Comparison of ENCODE assay signal across 14 mouse cellular contexts in the genomic region with DNA sequence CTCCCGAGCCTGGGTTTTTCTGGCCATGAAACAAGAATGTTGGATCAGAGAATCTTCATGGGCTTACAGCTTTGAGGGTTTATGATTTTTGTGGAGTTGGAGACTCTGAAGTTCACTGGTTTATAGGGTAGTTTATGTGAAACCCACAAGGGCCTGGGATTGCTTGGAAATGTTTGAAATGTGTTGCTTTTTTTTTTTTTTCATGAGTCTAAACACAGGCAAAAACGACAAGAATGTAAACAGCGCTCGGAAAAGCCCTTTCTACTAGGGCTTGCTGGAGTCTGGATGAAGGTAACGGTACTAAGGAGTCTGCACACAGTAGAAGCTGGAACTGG. TPM values are rescaled to one million over a fixed set of nuclear protein-coding genes. Genes with fewer than 3 reads are reported as not detected.
DNase-seq lines count a peak whose midpoint lies in the region; ATAC-seq and TF ChIP-seq lines count a peak whose summit lies in the region.
"Had no signal": no experiment of that assay in that cellular context is flagged by ENCODE, and none has a peak within 500 bp of the region (broad histone marks: within the 10 kb centered on the region; RNA-seq: fewer than 3 reads in every experiment).

No protein-coding gene starts in this region.

- 76% methylated on average over 5 of the region's 5 CpGs for WGBS in kidney, embryonic 15.5 days
- WGBS in small intestine, adult 2 months, result 60% methylated on average over 5 of the region's 5 CpGs

- no peaks in the 10 kb centered on the region for H3K27me3 ChIP-seq in kidney, embryonic 15.5 days
- H3K27me3 ChIP-seq in small intestine, adult 2 months (ENCODE audit: control insufficient read depth, insufficient read depth, low read length), result no peaks in the 10 kb centered on the region
- H3K27me3 ChIP-seq: neural tube, embryonic 15.5 days had no signal

- H3K27ac ChIP-seq in kidney, embryonic 15.5 days, result peak overlapping the region; percentile 1; the same call in 1 of the 2 replicates
- H3K27ac ChIP-seq in brown adipose tissue, adult 24 weeks (replicated peaks; ENCODE audit: low read depth, low read length), result peak overlapping the region; percentile 96
- H3K27ac ChIP-seq in embryonic fibroblast, embryonic 13.5 days (ENCODE audit: insufficient read depth, low read length), result 0 out of 2 replicates have a peak overlapping the region, but pooled peaks have one; percentile 1
- peak overlapping the region; percentile 61 for H3K27ac ChIP-seq in small intestine, adult 2 months (ENCODE audit: insufficient read depth, low read depth, low read length)
- H3K27ac ChIP-seq: heart, adult 2 months; neural tube, embryonic 15.5 days had no signal

- H3K4me3 ChIP-seq in kidney, embryonic 15.5 days (replicated peaks), result no peak overlapping the region
- H3K4me3 ChIP-seq in brown adipose tissue, adult 24 weeks (ENCODE audit: insufficient read depth, low read depth, low read length), result no peak overlapping the region
- no peak overlapping the region for H3K4me3 ChIP-seq in embryonic fibroblast, embryonic 13.5 days (ENCODE audit: insufficient read depth, low read length)
- H3K4me3 ChIP-seq in small intestine, adult 2 months (ENCODE audit: low read depth, low read length), result no peak overlapping the region
- H3K4me3 ChIP-seq: heart, adult 2 months; neural tube, embryonic 15.5 days had no signal

- no peak for TF ChIP-seq CTCF in embryonic fibroblast, embryonic 13.5 days (IDR thresholded peaks at IDR 0.05; ENCODE audit: borderline replicate concordance, insufficient read depth, low read length)
- no peak for TF ChIP-seq CTCF in small intestine, adult 2 months (IDR thresholded peaks at IDR 0.05; ENCODE audit: extremely low read depth, insufficient read length, insufficient replicate concordance, low read depth, low read length)

- no peak overlapping the region for H3K4me2 ChIP-seq in kidney, embryonic 15.5 days
- H3K4me2 ChIP-seq: neural tube, embryonic 15.5 days had no signal

- peaks cover 18% of the 10 kb centered on the region; the same call in 1 of the 2 replicates for H3K4me1 ChIP-seq in kidney, embryonic 15.5 days
- peaks cover 24% of the 10 kb centered on the region for H3K4me1 ChIP-seq in brown adipose tissue, adult 24 weeks (ENCODE audit: control insufficient read depth, insufficient read depth, insufficient read length, low read length)
- H3K4me1 ChIP-seq in embryonic fibroblast, embryonic 13.5 days (ENCODE audit: control insufficient read depth, insufficient read depth, low read length), result 0 out of 2 replicates have a peak, but pooled peaks cover 3% of the 10 kb centered on the region
- peaks cover 5% of the 10 kb centered on the region; the same call in 1 of the 2 replicates for H3K4me1 ChIP-seq in small intestine, adult 2 months (ENCODE audit: control insufficient read depth, insufficient read depth, insufficient read length, low read length)

- DNase-seq in kidney, postnatal 25 days, result no peak
- no peak for DNase-seq in adipocyte (ENCODE audit: low spot score)
- DNase-seq in gastrocnemius, postnatal 25 days, result no peak
- DNase-seq: cerebellum, adult 2 months; heart, adult 2 months; heart, postnatal 36 days; kidney, postnatal 14 days; thymus, postnatal 4 days had no signal

- H3K36me3 ChIP-seq in kidney, embryonic 15.5 days, result no peaks in the 10 kb centered on the region
- H3K36me3 ChIP-seq in small intestine, adult 2 months (ENCODE audit: control insufficient read depth, insufficient read depth, low read length), result no peaks in the 10 kb centered on the region
- H3K36me3 ChIP-seq: neural tube, embryonic 15.5 days had no signal

- ATAC-seq in kidney, embryonic 15.5 days (replicated peaks; ENCODE audit: low FRiP score), result no peak
- ATAC-seq: lung, postnatal 0 days had no signal

- no peak overlapping the region for H3K9ac ChIP-seq in kidney, embryonic 15.5 days
- H3K9ac ChIP-seq: neural tube, embryonic 15.5 days had no signal

- TF ChIP-seq POLR2A in embryonic fibroblast, embryonic 13.5 days (IDR thresholded peaks at IDR 0.05; ENCODE audit: low read depth, low read length), result no peak
- TF ChIP-seq POLR2A in small intestine, adult 2 months (IDR thresholded peaks at IDR 0.05; ENCODE audit: low read depth, low read length), result no peak

- no peaks in the 10 kb centered on the region for H3K9me3 ChIP-seq in kidney, embryonic 15.5 days (replicated peaks)
- H3K9me3 ChIP-seq: neural tube, embryonic 15.5 days had no signal

RNA-seq across cellular contexts. Expression of gene Cxcl14, which starts 55.0 kb away (rescaled TPM):
- 23.8 and 25.3 TPM in 2 replicates for polyA plus RNA-seq in kidney, embryonic 15.5 days (2015; fragmentation: Nextera tagmentation; extraction: Ambion mirVana)
- 31.2 and 35.7 TPM in 2 replicates for polyA plus RNA-seq in brown adipose tissue, adult 24 weeks (2012; ENCODE audit: insufficient read depth, insufficient read length, missing spikeins)
- 78.9 and 102 TPM in 2 replicates for polyA plus RNA-seq in embryonic fibroblast, embryonic 13.5 days (2011; ENCODE audit: insufficient read length, low read depth, missing spikeins)
- polyA plus RNA-seq in small intestine, adult 2 months (2012; rRNA removed), result 35.7 and 68.8 TPM in 2 replicates
- total RNA-seq in gastrocnemius, postnatal 25 days (2021), result 10 to 100 TPM; 18.8 to 34.8 TPM

Comparison
In these comparisons a context has a peak if more than half of its experiments do, and no peak if none do; other contexts are left out.
1. H3K27ac ChIP-seq: peak in every context shown above with its lines; median percentile 96 in brown adipose tissue, adult 24 weeks; 61 in small intestine, adult 2 months; 1 in kidney, embryonic 15.5 days; 1 in embryonic fibroblast, embryonic 13.5 days.